Mouse (Mus musculus) forebrain, embryonic 12.5 days (tissue): ENCODE measurements around the gene Fam173b. TPM values are rescaled to one million over a fixed set of nuclear protein-coding genes. Genes with fewer than 3 reads are reported as not detected.

Source experiments
- ATAC-seq: fragments of 200-750 bp; cut with Nextera tagmentation; 2 replicates; pipeline ENCODE4 v1.8.0; 2017; ENCODE audit warnings: moderate TSS enrichment; ENCODE audit not compliant: low FRiP score
- H3K27ac ChIP-seq: fragments of 300-500 bp; sonication (generic); 2 replicates; pipeline ENCODE4 v1.5.1; 2016; ENCODE audit warnings: mild to moderate bottlenecking
- H3K27me3 ChIP-seq: fragments of 300-500 bp; sonication (generic); 2 replicates; pipeline ENCODE4 v1.6.1; 2016; ENCODE audit warnings: mild to moderate bottlenecking
- H3K36me3 ChIP-seq: fragments of 300-500 bp; sonication (generic); replicated peaks from 2 replicates; pipeline ENCODE4 v1.6.1; 2016; ENCODE audit warnings: mild to moderate bottlenecking
- H3K4me1 ChIP-seq: fragments of 300-500 bp; sonication (generic); 2 replicates; pipeline ENCODE4 v1.6.1; 2016
- H3K4me2 ChIP-seq: fragments of 300-500 bp; sonication (generic); 2 replicates; pipeline ENCODE4 v1.6.1; 2016; ENCODE audit warnings: mild to moderate bottlenecking, moderate library complexity
- H3K4me3 ChIP-seq: fragments of 300-500 bp; sonication (generic); replicated peaks from 2 replicates; pipeline ENCODE4 v1.5.1; 2016; ENCODE audit warnings: mild to moderate bottlenecking
- H3K9ac ChIP-seq: fragments of 300-500 bp; sonication (generic); 2 replicates; pipeline ENCODE4 v1.6.1; 2016; ENCODE audit warnings: mild to moderate bottlenecking
- H3K9me3 ChIP-seq: fragments of 300-500 bp; sonication (generic); 2 replicates; pipeline ENCODE4 v1.6.1; 2016
- WGBS: fragments of 180-500 bp; shearing (Covaris S2); methylation state at CpG from one replicate; pipeline ENCODE4 v1.1.7; 2016; 5-methylcytosine and 5-hydroxymethylcytosine counted together
- polyA plus RNA-seq: library from polyadenylated mRNA; unstranded; fragments of >200 nt; fragmentation: Nextera tagmentation; extraction: Ambion mirVana; gene quantifications from 2 replicates; pipeline ENCODE4 v1.2.1, GENCODE M21; 2016

Fam173b gene
- polyA plus RNA-seq, 1 experiment from 2014 or later, result 13.2 TPM

- H3K9ac ChIP-seq, result no peak overlapping the region
- no peaks in the 10 kb centered on the region for H3K9me3 ChIP-seq
- no peak overlapping the region for H3K27ac ChIP-seq
- WGBS, result 94% methylated on average over 8 of the region's 8 CpGs
- no peaks in the 10 kb centered on the region for H3K4me1 ChIP-seq
- H3K4me3 ChIP-seq, result no peak overlapping the region
- peaks cover 51% of the 10 kb centered on the region for H3K36me3 ChIP-seq
- H3K4me2 ChIP-seq, result no peak overlapping the region
- H3K27me3 ChIP-seq, result no peaks in the 10 kb centered on the region
- ATAC-seq, result no peak
These were observed 17.9 kb downstream of the Fam173b start for GRCm38 (mm10) chr15:31619521-31619920.

DNA sequence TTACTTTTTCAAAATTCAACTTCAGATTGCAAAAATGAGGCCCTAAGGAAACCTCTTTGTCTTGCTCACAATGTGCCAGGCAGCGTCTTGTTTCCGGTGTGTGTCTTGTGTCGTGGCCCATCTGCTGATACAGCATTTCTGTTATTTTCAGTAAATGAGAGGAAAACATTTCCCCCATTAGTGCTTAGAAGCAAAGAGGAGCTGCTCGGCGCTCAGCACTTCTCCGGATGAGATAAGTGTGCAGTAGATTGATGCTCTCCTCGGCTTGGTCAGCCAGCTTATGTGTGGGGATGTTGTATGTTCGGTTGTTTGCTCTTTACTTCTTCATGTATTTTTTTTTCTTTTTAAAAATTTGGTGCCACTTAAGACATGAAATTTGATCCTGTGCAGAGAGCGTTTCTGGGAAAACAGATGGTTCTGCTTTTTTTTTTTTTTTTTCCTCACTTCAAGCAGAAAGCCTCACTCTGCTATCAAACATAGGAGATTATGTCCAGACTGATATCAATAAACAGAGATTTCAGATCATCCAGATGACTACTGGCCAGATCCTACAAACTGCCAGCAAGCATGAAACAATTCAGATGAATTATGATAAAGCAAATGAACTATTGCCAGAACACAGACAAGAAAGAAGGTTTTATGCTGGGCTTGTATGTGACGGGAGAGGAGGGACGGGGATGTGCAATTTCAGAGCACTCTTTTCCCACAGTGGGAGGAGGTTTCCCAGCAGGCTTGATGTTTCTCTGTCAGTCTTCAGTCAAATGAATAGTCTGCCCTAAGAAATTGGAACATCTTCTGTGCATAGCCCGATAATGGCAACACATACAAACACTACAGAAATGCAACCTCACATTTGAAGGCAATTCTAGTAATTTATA, 25.9 kb downstream of the Fam173b start:
- Histone ChIP-seq H3K9ac (no peak overlapping the region), H3K27ac (peak overlapping the region; percentile 78), H3K4me1 (peaks cover 5% of the 10 kb centered on the region; the same call in 1 of the 2 replicates), H3K4me2 (no peak overlapping the region), H3K36me3 (peaks cover 8% of the 10 kb centered on the region; the same call in 1 of the 2 replicates), H3K9me3 (no peaks in the 10 kb centered on the region), H3K4me3 (no peak overlapping the region), H3K27me3 (no peaks in the 10 kb centered on the region)
- ATAC-seq, result peak; percentile 36; the same call in 1 of the 2 replicates
- WGBS, result 45% methylated on average over 12 of the region's 12 CpGs

- Histone ChIP-seq H3K4me2 (no peak overlapping the region), H3K4me1 (peaks cover 5% of the 10 kb centered on the region; the same call in 1 of the 2 replicates), H3K9ac (no peak overlapping the region), H3K9me3 (no peaks in the 10 kb centered on the region), H3K27ac (no peak overlapping the region), H3K27me3 (no peaks in the 10 kb centered on the region), H3K36me3 (peaks cover 8% of the 10 kb centered on the region; the same call in 1 of the 2 replicates), H3K4me3 (no peak overlapping the region)
- WGBS, result 60% methylated on average over 10 of the region's 10 CpGs
- peak; percentile 70 for ATAC-seq
These were observed 26.5 kb downstream of the Fam173b start for GRCm38 (mm10) chr15:31628180-31628579.

GRCm38 (mm10) chr15:31629556-31629955, 27.9 kb downstream of the Fam173b start:
- no peak overlapping the region for H3K27ac ChIP-seq
- H3K4me1 ChIP-seq, result peaks cover 5% of the 10 kb centered on the region; the same call in 1 of the 2 replicates
- H3K9ac ChIP-seq, result no peak overlapping the region
- no peaks in the 10 kb centered on the region for H3K27me3 ChIP-seq
- H3K4me3 ChIP-seq, result no peak overlapping the region
- no peaks in the 10 kb centered on the region for H3K9me3 ChIP-seq
- no peak for ATAC-seq
- H3K36me3 ChIP-seq, result no peaks in the 10 kb centered on the region
- no peak overlapping the region for H3K4me2 ChIP-seq
- WGBS, result 97% methylated on average over 3 of the region's 3 CpGs

DNA sequence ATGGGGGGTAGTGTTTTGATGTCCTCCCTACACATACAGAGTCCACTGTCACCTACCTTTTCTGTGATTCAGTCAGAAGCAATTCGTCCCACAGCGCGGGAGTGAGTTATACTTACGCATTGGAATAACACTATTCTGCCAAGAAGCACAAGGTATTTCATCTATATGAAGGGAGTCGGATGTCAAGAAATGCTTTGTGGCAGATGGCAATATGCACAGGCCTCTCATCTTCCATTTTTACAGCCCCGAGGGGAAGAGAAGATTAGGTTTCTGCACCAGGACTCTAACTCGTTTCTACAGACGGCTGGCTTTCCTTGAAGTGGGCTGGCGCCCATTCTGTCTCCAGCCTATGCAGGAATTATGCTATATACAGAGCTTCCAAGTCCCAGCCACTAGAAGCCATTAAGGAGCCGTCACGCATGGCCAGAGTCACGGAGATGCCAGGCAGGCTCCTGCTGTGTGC, 29.8 kb downstream of the Fam173b start:
- Histone ChIP-seq H3K27me3 (no peaks in the 10 kb centered on the region), H3K4me3 (no peak overlapping the region), H3K4me2 (no peak overlapping the region), H3K4me1 (peaks cover 5% of the 10 kb centered on the region; the same call in 1 of the 2 replicates), H3K9me3 (no peaks in the 10 kb centered on the region), H3K9ac (no peak overlapping the region), H3K36me3 (no peaks in the 10 kb centered on the region), H3K27ac (no peak overlapping the region)
- ATAC-seq, result no peak
- WGBS, result 80% methylated on average over 12 of the region's 12 CpGs

DNA sequence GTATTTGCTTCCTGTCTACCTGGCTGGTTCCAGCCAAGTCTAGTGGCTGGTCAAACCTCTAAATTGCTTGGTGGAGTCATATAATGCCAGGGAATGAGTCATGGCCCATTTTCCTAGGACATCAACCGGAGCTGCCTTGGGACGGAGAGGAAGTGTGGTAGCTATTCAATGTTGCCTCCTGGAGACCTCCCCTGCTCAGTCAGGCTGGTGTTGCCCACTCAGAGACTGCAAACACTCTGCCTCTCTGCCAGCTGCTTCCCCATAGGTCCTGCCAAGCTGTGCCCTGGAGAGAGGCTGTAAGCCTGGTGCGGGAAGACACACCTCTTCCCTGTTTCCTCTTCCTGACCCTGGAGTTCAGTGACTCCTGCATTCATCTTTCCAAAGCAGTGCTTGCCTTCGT, 30.8 kb downstream of the Fam173b start:
- no peak for ATAC-seq
- Histone ChIP-seq H3K9me3 (no peaks in the 10 kb centered on the region), H3K27ac (no peak overlapping the region), H3K36me3 (no peaks in the 10 kb centered on the region), H3K27me3 (no peaks in the 10 kb centered on the region), H3K4me3 (no peak overlapping the region), H3K4me2 (no peak overlapping the region), H3K9ac (no peak overlapping the region), H3K4me1 (peaks cover 5% of the 10 kb centered on the region; the same call in 1 of the 2 replicates)
- 88% methylated on average over 4 of the region's 4 CpGs for WGBS

DNA sequence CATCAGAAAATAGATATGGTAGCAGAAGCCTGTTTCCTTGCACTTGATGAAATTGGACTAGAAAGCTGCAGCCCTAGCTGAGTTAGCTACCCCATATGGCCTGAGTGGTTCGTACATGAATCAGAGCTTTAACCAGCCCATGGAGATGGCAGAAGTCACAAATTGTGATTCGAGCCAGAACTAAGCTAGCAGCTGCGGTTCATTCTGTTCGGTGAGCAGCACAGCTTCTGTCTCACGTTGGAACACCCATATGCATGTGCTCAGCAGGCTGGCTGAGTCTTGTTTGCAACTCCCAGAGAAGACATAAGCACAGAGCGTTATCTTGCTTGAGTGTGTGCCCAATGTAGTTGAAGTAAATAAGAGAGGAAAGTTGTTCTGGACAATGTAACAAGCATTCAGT, 32.9 kb downstream of the Fam173b start:
- Histone ChIP-seq H3K27me3 (no peaks in the 10 kb centered on the region), H3K36me3 (no peaks in the 10 kb centered on the region), H3K4me2 (no peak overlapping the region), H3K27ac (no peak overlapping the region), H3K9me3 (no peaks in the 10 kb centered on the region), H3K4me3 (no peak overlapping the region), H3K9ac (no peak overlapping the region), H3K4me1 (no peaks in the 10 kb centered on the region)
- 93% methylated on average over 6 of the region's 6 CpGs for WGBS
- no peak for ATAC-seq

- Histone ChIP-seq H3K4me1 (no peaks in the 10 kb centered on the region), H3K4me2 (no peak overlapping the region), H3K27ac (no peak overlapping the region), H3K27me3 (no peaks in the 10 kb centered on the region), H3K9me3 (no peaks in the 10 kb centered on the region), H3K9ac (no peak overlapping the region), H3K36me3 (no peaks in the 10 kb centered on the region), H3K4me3 (no peak overlapping the region)
- WGBS, result 87% methylated on average over 9 of the region's 9 CpGs
- ATAC-seq, result no peak
These were observed 34.5 kb downstream of the Fam173b start for GRCm38 (mm10) chr15:31636091-31636595.

GRCm38 (mm10) chr15:31647225-31647624, 45.6 kb downstream of the Fam173b start:
- no peak overlapping the region for H3K4me3 ChIP-seq
- no peak overlapping the region for H3K9ac ChIP-seq
- H3K36me3 ChIP-seq, result no peaks in the 10 kb centered on the region
- no peaks in the 10 kb centered on the region for H3K9me3 ChIP-seq
- H3K27ac ChIP-seq, result no peak overlapping the region
- ATAC-seq, result no peak
- WGBS, result 90% methylated on average over 6 of the region's 6 CpGs
- H3K27me3 ChIP-seq, result no peaks in the 10 kb centered on the region
- no peak overlapping the region for H3K4me2 ChIP-seq
- H3K4me1 ChIP-seq, result no peaks in the 10 kb centered on the region

GRCm38 (mm10) chr15:31647851-31648569, 46.4 kb downstream of the Fam173b start:
- Histone ChIP-seq H3K27ac (no peak overlapping the region), H3K4me2 (no peak overlapping the region), H3K9me3 (no peaks in the 10 kb centered on the region), H3K4me1 (no peaks in the 10 kb centered on the region), H3K36me3 (no peaks in the 10 kb centered on the region), H3K9ac (no peak overlapping the region), H3K4me3 (no peak overlapping the region), H3K27me3 (no peaks in the 10 kb centered on the region)
- 87% methylated on average over 8 of the region's 8 CpGs for WGBS
- ATAC-seq, result no peak

DNA sequence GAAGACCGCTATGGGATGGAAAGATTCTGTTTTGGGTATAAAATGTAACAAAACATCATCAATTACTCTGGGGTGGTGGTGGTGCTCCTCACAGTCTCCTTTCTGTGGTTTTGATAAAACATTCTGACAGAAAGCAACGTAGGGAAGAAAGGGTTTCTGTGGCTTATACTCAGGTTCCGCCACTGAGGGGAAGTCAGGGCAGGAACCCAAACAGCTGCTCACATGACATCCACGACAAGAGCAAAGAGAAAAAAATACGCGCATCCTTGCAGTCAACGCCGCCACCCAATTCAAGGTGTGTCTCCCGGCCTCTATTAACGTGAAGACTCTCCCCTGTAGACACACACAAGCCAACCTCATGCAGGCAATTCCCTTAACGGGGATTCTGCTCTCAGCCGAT, 48.0 kb downstream of the Fam173b start:
- Histone ChIP-seq H3K4me3 (no peak overlapping the region), H3K9me3 (no peaks in the 10 kb centered on the region), H3K27ac (no peak overlapping the region), H3K36me3 (no peaks in the 10 kb centered on the region), H3K4me1 (no peaks in the 10 kb centered on the region), H3K27me3 (no peaks in the 10 kb centered on the region), H3K9ac (no peak overlapping the region), H3K4me2 (no peak overlapping the region)
- no peak for ATAC-seq
- WGBS, result 93% methylated on average over 12 of the region's 12 CpGs

- Histone ChIP-seq H3K36me3 (no peaks in the 10 kb centered on the region), H3K4me2 (no peak overlapping the region), H3K9me3 (no peaks in the 10 kb centered on the region), H3K9ac (no peak overlapping the region), H3K4me1 (no peaks in the 10 kb centered on the region), H3K4me3 (no peak overlapping the region), H3K27me3 (no peaks in the 10 kb centered on the region), H3K27ac (no peak overlapping the region)
- 95% methylated on average over 7 of the region's 7 CpGs for WGBS
- no peak for ATAC-seq
These were observed 49.2 kb downstream of the Fam173b start for GRCm38 (mm10) chr15:31650821-31651220.
